Mouse (Mus musculus) urinary bladder, adult 2 months (tissue): Measurements from ENCODE around the gene Gm281. TPM values are rescaled to one million over a fixed set of nuclear protein-coding genes. Genes with fewer than 3 reads are reported as not detected.
A peak's percentile ranks its signal among the peaks of the same experiment; 100 is the strongest.
"Not testable (repeated sequence)": the region's sequence is repeated elsewhere in the genome, so short reads cannot be mapped to it uniquely, and the experiment has no call there.

Source experiments
- DNase-seq: peaks from one replicate; pipeline ENCODE4 v3.0.0; 2022; ENCODE audit warnings: low spot score
- polyA plus RNA-seq: library from polyadenylated mRNA; depleted of rRNA; stranded (reverse); fragments of >200 nt; gene quantifications from 2 replicates; pipeline ENCODE4 v1.2.3, GENCODE M21; 2012; rRNA removed

Gm281 gene
- polyA plus RNA-seq: not detected in 2 replicates

DNA sequence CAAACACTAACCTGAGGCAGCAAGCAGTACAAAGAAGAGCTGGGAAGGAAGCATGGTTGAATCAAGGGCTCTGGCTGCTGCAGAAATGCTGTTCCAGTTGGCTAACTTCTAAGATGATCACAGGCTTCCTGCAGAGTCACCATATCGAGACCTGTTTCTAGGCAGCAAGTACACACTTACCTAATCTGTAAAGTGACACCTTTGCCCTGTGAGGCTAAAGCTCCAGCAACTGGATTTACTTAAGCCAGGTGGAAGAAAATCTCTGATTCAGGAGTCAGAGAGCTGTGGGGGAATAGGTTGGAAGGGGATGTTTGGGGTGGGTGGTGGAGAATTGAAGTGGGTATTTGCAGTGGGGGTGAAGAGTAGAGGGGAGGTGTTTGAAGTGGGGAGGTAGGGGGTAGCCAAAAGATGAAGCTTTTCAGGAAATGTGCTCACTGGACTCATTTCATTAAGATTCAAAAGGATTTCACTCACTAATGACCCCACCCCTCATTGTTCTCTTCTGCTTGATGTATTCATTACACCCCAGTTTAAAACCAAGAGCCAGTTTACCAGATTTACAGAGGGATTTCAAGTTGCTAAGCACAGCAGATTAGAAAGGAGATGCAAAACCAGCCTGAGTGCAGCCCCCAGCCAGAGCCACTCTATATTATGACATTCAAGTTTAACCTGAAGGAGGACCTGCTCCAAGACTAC lies at the start of gene Gm281:
Gm281 (minus strand) TSS at position 92 of the 696 bp plus-strand sequence.
- DNase-seq: no peak

DNA sequence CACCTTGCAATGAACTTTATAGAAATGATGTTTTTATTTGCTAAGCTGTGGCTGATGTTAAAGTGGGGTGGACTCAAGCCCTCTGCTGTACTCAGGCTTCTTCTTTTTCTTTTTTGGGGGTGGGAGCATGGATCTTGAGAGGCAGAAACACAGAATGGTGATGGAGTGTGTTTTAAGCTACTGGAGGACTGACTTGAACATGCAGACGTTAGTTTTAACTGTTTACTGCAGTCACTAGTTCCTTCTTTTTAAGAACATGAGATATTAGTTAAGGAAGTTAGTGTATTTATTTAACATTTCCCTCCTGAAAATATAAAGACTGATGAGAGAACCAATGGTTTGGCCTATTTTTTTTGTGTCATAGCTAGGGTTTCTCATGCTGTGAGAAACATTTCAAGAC lies 49.2 kb upstream of the Gm281 start:
- no peak for DNase-seq

- DNase-seq: no peak
Observed at GRCm38 (mm10) chr14:13962476-13962875, 48.2 kb upstream of the Gm281 start.

- DNase-seq: peak; percentile 61
Observed at GRCm38 (mm10) chr14:13961401-13962112, 47.3 kb upstream of the Gm281 start, which contains the start of the genes Atxn7 and Thoc7. Gene Atxn7 (plus strand): TSS chr14:13961440. Gene Thoc7 (minus strand): TSS chr14:13961852.

- DNase-seq: peak; percentile 57
Observed at GRCm38 (mm10) chr14:13960482-13961325, 46.4 kb upstream of the Gm281 start.

GRCm38 (mm10) chr14:13960079-13960478 lies 45.8 kb upstream of the Gm281 start:
- no peak for DNase-seq

GRCm38 (mm10) chr14:13952151-13952550 lies 37.9 kb upstream of the Gm281 start:
- not testable (repeated sequence) for DNase-seq

GRCm38 (mm10) chr14:13950401-13950800 lies 36.1 kb upstream of the Gm281 start:
- no peak for DNase-seq

DNA sequence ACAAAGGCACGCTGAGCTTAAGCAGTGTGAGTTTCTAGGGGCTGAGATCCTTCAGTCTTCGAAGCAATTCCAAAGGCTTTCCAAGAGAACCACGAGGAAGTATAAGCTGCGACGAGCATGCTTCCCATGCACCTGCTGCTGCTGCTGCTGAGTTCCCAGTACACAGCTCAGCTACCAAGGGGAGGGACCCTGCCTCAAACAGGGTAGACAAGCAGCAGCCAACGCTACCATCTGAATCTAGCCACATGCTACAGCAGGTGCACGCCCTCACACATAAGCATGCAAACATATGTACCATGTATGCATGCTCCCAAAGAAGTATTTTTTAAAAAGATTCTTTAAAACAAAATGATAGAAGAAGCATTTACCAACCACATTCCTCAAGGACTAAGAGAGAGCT lies 34.1 kb upstream of the Gm281 start:
- no peak for DNase-seq

GRCm38 (mm10) chr14:13944686-13945085 lies 30.4 kb upstream of the Gm281 start:
- DNase-seq: no peak

DNA sequence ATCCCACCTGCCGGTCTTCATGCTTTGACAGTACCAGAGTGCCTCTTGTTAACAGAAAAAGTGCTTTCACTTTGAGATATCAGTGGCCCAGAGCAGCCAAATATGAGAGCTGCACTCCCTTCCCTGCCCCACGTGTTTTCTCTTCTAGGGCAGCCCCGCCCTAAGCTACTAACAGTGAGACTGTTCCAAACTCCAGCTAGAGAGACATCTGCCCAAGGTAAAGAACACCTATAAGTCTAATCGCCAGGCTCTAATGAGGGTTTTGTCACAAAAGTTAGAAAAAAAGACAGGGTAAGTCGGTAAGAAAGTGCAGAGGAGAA lies 19.7 kb upstream of the Gm281 start:
- DNase-seq: no peak

GRCm38 (mm10) chr14:13933290-13934051 lies 19.2 kb upstream of the Gm281 start:
- no peak for DNase-seq

DNA sequence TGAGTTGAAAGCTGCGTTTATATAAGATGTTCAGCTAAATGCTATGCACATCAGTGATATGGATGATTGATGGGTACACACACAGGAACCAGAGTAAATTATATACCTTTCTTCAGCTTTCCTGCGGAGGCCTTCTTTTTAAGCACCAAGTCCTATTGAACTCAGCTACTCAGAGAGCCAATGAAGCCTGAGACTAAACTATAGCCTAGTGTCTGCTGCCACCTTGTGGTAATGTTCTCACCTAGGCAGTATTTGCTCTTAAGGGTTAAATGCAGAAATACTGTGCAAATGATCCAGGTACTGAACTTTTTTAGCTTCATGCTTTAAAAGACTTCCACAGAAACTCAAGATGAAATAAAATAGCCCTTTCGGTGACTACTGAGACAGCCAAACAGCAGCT lies 3.4 kb upstream of the Gm281 start:
- no peak for DNase-seq

DNA sequence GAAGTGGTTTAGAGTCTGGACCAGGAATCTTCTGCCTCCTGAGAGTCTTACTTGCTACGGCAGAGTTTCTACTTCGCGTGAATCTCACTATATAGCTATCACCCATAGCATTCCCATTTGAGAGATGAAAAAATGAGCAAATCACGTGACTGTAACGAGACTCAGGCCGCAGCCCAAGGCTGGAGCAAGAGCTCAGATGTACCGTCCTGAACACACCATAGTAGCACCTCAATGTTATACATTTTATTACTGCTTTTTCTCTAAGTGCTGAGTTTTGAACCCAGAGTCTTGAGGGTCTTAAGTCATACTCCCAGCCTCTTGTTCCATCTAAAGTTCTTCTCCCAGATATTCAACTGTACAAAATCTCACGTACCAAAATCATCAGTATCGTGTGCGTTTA lies 2.9 kb upstream of the Gm281 start:
- DNase-seq: no peak

DNA sequence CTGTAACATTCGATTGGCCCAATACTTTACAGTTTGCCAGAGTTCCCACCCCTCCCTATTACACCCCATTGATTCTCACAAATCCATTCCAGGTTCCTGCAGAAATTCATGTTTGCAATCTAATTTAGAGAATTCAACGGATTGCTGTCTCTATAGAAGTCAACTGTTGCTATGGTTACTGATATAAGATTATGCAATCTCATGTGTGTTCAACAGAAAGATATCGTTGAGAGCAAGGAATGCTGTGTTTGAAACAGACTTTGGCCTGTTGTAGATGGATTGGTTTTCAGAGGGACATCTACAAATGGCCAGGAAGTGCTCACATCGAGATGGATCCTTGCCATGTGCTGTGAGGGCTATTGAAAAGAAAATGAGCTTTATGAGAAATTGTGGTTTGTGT lies 929 bp upstream of the Gm281 start:
- DNase-seq: no peak

DNA sequence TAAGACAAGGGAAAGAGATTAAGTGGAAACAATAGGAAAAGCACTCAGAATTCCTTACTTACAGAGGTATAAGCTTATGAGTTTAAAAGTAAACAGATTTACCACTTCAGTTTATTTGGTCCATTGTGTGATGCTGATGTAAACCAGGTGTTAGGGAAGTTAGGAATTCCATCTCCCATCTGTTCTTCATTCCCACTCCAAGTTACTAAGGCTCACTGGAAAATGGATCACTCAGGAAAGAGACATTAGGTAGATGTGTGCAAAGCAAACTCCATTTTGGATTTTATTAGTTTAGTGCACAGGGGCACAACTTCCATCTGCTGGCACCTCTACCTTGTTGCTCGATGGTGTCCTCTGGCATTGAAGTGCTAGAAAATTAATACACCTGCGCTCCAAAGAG lies 4.1 kb downstream of the Gm281 start:
- DNase-seq: no peak

- DNase-seq: no peak
Observed at GRCm38 (mm10) chr14:13907145-13907544, 7.1 kb downstream of the Gm281 start.

GRCm38 (mm10) chr14:13906461-13906860 lies 7.8 kb downstream of the Gm281 start:
- DNase-seq: no peak

DNA sequence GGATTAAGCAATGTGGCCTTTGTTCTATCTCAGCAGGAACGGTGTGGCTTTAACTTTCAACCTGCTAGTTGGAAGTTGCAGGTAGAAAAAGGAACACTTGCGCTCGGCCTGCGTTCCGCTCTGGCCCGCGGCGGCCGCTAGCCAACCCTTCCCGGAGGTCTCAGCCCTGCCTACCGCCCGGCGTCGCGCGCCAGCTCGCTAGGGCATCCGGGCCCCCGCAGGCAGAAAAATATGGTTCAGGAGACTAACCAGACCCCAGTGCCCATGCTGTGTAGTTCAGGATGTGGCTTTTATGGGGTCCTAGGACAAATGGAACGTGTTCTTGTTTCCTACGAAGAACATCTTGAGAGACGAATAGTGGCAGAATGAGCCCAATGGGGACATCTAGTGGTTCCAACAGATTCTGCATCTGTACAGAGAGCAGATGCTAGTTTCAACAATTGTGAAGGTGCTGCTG lies 12.6 kb downstream of the Gm281 start:
- peak; percentile 29 for DNase-seq

GRCm38 (mm10) chr14:13895198-13895597 lies 19.1 kb downstream of the Gm281 start:
- DNase-seq: no peak

DNA sequence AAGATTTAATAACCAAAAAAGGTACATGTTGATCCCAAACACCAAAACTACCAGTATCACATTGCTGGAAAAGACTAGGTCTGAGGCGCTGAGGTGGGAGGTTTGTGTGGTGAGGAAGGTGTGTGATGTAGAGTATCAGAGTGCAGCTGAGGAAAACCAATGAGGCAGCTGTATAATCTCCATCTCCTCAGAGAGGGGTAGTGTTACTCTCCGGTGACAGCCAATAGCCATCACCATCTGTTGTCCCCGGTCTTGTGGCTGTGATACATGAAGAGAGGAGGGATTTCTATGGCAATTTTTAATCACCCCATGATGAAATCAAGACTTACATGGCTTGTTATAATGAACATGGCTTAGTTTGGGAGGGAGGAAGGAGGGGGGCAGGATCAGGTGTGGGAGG lies 20.5 kb downstream of the Gm281 start:
- no peak for DNase-seq

GRCm38 (mm10) chr14:13861416-13861815 lies 52.9 kb downstream of the Gm281 start:
- no peak for DNase-seq
